Mouse (Mus musculus) lung, postnatal 25 days (tissue): ENCODE measurements at regions not wholly inside any gene's neighbourhood (a gene's known extent, or its start where the extent isn't known, plus 50 kb on each side); places are given as distances from the start of the nearest gene placed in this dataset.
"Not testable (repeated sequence)": the region's sequence is repeated elsewhere in the genome, so short reads cannot be mapped to it uniquely, and the experiment has no call there.

Experiments used
- DNase-seq: peaks from one replicate; pipeline ENCODE4 v3.0.0; 2022; ENCODE audit warnings: low spot score

DNA sequence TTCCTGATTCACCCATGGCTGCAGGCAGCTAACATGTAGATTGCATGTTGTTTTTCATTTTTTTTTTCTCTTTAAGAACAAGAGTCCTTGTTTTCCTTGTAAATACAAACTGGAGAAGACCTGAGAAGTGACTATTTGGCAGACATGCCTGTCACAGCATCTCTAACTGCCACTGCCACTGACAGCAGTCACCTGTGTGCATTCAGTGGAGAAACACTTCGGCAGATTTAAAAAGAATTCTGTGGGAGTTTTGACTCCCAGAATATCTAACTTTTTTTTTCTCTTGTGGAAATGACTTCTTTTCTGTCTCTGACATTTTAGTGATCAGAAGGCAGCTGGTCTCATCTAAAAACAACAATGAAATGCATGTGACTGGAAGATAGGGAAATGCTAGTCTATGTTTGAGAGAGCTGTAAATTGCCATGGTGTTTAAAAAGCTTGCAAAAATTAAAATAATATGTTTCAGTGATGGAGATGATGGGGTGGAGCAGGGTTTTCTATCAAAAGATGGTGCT lies 526.0 kb upstream of the Agtr1b start:
- DNase-seq: no peak

DNA sequence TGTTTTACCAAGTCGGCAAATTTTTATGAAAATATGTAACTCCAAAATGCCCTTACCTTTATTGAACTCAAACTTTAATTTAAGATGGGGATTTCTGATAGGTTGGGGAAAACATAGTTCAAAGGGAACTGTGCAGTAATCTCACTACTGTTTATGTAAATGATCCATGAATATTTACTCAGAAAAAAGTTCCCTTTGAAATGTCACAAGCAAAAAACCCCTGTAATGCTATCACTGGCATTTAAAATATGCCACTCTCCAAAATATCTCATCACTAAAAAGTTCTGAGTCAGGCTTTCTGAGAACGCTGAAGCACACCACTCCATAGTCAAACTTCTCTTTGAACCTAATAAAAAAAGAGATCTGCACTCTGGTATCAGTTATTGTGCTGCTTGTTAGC lies 497.3 kb upstream of the Agtr1b start:
- no peak for DNase-seq

DNA sequence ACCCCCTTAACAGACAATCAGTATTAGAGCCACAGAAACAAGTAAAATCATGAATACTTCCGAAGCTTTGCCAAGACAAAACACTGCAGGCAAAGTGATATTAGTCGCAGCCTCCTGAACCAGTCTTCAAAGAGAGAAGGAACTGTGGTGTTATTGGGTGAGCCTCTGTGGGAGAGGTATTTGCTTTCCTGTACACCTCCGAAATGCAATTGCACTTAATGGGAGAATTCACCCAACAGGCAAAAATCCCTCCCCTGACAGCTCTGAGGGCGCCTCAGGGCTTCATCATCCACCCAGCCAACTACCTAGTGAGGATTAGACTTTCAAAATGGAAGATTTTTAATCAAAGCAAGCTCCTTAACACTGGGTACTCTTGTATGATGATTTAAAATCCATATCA lies 464.1 kb upstream of the Agtr1b start:
- no peak for DNase-seq

DNA sequence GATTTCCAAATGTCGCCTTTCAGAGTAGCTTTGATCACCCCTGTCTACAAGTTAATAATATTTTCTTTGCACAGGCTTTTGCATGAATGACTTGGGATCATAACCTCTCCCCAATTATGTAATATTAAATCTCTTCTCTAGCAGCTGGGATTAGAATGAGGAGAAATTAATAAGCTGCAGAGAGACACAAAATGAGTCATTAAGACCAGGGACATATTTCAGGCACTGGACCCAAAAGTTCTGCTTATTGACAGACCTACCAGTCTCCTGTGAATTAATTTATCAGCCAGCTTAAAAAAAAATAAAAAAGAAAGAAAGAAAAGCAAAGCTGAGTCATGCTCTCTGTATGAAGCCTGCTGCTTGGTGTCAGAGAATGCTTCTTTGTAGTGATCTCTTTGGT lies 462.4 kb upstream of the Agtr1b start:
- DNase-seq: no peak

GRCm38 (mm10) chr3:20828811-20829210 lies 461.8 kb upstream of the Agtr1b start:
- no peak for DNase-seq

DNA sequence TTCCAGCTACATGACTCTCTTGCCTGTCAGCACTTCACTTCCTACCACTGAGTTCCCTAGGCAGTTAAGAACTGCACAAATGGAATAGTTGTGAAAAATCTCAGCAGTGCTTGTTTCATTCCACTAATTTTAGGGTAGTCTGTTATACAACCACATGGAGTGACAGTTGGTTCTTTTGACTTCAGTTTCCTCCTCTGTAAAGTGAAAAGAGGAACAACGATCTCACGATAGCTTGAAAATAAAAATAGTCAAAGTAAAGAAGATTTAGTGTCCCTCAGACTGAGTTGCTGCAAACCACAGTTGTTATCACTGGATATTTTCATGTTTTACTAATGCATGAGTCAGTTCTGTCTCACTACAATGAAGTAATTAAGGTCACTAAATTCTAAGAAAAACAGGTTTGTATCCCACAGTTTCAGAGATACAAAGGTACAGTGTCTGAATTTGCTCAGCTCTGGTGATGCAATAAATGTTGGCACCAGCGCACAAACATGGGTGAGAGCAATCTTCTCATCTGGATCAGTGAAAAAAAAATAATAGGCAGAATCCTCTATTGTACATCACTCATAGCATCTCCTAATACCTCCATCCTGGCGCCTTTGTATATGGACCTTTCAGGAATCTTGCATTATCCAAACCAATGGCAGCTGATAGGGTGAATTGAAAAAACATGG lies 458.8 kb upstream of the Agtr1b start:
- DNase-seq: no peak

- DNase-seq: peak; percentile 6
Measured at GRCm38 (mm10) chr3:20822226-20822625, 455.2 kb upstream of the Agtr1b start.

DNA sequence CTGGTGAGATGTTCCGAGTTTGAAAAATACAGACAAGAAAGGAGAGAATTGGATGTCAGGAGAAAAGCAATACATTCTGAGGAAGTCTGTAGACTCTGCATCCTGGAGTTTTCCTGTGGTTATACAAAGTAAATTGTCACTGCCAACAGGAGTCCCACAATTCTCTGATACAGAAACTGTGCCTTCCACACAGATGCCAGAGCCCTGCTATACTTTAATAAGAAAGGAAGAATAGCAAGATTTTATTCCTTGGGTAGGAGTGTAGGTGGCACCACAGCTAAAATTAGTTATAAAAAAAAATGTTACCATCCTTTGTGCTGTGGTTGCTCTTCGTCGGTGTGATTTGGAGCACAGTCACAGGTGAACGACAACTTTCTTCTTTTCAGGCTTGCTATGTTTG lies 454.7 kb upstream of the Agtr1b start:
- DNase-seq: no peak

DNA sequence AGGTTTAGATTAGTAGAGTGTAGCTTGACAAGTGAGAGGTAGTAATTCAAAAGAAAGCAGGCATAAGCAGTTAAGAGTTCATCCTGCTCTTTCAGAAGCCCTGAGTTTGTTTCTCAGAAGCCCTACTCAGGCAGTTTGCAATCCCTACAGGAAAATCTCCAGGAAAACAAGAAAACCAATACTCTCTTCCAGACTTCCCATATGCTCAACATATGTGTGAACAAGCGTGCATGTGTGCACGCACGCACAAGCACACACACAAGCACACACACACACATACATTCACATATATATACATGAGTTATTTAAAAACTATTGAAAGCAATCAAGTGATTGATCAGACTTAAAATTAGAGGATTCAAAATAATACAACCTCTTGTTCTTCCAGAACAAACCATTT lies 453.1 kb upstream of the Agtr1b start:
- DNase-seq: no peak

DNA sequence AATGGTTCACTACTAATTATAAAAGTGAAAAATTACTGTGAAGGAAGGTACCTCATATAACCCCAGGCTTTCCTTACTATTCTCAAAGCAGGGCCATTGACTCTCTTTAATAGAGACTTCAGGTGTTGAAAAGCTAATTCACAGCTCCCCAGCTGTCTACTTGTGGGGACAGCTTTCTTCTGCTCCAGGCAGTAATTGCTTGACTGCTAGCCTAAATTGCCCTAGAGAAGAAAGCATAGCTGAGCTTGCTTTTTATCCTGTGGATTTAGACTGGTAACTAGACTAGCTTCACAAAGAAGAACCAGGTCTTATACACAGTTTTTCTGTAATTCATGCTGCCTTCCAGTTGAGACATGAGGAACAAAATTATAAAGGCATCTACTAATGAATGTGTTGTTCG lies 452.6 kb upstream of the Agtr1b start:
- DNase-seq: no peak

DNA sequence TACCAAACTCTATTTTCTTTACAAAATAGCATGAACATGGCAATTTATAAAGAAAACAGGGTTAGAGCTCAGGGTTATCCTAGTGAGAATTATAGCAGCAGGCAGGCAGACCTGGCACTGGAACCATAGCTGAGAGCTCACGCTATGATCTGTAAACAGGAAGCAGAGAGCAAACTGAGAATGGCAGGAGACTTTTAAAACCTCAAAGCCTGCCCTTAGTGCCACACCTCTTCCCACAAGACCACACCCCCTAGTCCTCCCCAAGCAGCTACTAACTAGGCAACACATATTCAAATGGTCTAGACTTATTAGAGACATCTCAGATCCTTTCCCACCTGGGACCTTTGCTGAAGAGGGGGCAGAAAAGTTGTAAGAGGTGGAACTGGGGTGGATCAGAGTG lies 449.6 kb upstream of the Agtr1b start:
- no peak for DNase-seq

DNA sequence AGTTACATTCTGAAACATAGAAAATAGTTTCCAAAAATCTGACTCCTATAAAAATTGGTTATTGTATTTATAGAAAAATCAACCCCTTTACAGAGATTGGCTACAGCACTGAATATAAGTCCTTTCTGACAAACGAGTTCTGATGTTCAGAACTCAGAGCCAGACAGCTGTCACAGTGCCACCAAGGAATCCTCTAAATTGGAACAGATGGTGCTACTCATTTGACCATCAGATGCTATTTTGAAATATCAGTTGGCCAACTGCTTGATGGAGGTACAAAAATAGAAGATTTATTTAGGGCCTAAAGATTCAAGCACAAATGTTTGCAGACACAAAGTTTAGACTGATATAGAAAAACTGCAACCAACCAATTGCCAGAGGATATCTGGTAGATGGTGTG lies 427.3 kb upstream of the Agtr1b start:
- no peak for DNase-seq

GRCm38 (mm10) chr3:20792503-20792902 lies 425.5 kb upstream of the Agtr1b start:
- peak; percentile 34 for DNase-seq

DNA sequence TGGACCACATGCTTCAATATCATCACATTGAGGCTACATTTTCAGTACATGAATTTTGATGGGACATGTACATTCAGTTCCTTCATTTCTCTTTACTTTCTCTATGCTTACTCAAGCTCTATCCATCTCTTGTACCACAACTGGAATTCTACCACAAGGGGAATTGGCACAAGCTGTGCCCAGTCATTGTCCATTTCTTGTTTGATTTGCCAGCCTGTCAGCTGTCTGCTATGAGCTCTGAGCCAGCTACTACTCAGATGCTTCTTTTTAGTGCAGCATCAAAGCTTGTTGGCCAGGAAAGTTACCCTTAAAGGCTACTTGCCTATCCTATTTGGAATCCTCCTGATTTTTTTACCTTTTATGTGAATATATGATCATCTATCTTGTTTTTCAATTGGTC lies 410.9 kb upstream of the Agtr1b start:
- no peak for DNase-seq

DNA sequence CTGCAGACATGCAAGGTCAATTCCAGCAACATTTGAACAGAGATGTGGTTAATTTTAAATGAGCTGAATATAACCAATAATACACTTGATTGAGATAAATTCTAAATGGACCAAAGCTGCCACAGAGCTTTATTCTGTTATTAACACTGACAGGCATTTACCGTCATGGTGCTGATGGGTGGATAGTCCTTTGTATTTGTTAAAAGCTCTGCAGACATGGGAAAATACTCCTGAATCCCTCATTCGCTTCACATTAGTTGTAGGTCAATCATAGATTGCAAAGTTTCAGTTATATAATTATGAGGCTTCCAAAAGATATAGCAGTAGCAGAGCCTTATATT lies 410.0 kb upstream of the Agtr1b start:
- DNase-seq: no peak

- DNase-seq: no peak
Measured at GRCm38 (mm10) chr3:20776128-20776963, 409.4 kb upstream of the Agtr1b start.

DNA sequence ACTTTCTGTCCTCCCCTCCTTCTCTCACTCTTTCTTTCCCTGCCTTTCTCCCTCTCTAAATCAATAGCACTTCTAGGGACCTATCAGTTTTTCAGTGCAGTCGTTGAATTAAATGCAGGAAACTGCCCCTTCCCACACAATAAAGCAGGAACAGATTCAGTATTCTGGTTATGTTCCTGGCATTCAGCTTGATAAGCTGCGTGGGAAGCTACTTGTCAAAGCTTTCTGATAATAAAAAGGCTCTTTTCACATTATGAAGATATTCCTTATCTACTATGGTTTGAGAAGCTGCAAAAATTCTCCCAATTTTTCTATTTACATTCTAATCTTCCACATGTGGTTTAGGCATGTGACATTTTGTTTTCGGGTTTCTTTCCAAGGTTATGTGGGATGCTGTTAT lies 367.3 kb upstream of the Agtr1b start:
- no peak for DNase-seq

- no peak for DNase-seq
Measured at GRCm38 (mm10) chr3:20732005-20732404, 365.0 kb upstream of the Agtr1b start.

- DNase-seq: no peak
Measured at GRCm38 (mm10) chr3:20730481-20730880, 363.5 kb upstream of the Agtr1b start.

GRCm38 (mm10) chr3:20729776-20730175 lies 362.8 kb upstream of the Agtr1b start:
- DNase-seq: not testable (repeated sequence)

GRCm38 (mm10) chr3:20714671-20715070 lies 347.7 kb upstream of the Agtr1b start:
- no peak for DNase-seq

DNA sequence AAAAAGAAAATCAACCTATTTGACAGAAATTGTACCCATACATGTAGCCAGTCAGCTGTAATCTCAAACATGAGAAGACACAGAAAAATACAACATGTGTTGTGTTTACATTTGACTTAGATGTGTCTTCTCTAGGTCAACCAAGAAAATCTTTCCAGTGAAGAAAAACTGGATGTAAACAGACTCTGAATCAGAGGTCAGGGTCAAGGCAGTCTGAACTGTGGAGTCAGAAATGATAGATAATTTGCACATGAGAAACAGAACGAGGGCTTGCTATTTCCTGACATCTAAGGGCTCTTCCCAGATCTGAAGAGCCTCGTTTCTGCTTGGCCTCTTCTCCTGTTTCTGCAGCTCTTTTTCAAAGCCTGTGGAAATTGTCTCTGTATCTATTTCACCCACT lies 342.7 kb upstream of the Agtr1b start:
- no peak for DNase-seq

- no peak for DNase-seq
Measured at GRCm38 (mm10) chr3:20695322-20695859, 328.4 kb upstream of the Agtr1b start.
